Mouse (Mus musculus) lung, postnatal 0 days (tissue): ENCODE measurements at regions not wholly inside any gene's neighbourhood (a gene's known extent, or its start where the extent isn't known, plus 50 kb on each side); places are given as distances from the start of the nearest gene placed in this dataset.
"Not testable (repeated sequence)": the region's sequence is repeated elsewhere in the genome, so short reads cannot be mapped to it uniquely, and the experiment has no call there.

Experiments
- ATAC-seq: fragments of 200-750 bp; cut with Nextera tagmentation; 2 replicates; pipeline ENCODE4 v1.8.0; 2017; ENCODE audit warnings: moderate library complexity
- DNase-seq: peaks from one replicate; pipeline ENCODE4 v3.0.0-alpha.2; 2016; ENCODE audit warnings: low spot score
- H3K27ac ChIP-seq: fragments of 300-500 bp; sonication (generic); 2 replicates; pipeline ENCODE4 v1.5.1; 2014; ENCODE audit warnings: antibody characterized with exemption, mild to moderate bottlenecking, low read length, mixed read lengths
- H3K27me3 ChIP-seq: fragments of 300-500 bp; sonication (generic); replicated peaks from 2 replicates; pipeline ENCODE4 v1.6.1; 2014; ENCODE audit warnings: low read length, mixed read lengths; ENCODE audit not compliant: insufficient read depth
- H3K36me3 ChIP-seq: fragments of 300-500 bp; sonication (generic); 2 replicates; pipeline ENCODE4 v1.6.1; 2014; ENCODE audit warnings: low read length, mixed read lengths; ENCODE audit not compliant: insufficient read depth
- H3K4me1 ChIP-seq: fragments of 300-500 bp; sonication (generic); 2 replicates; pipeline ENCODE4 v1.6.1; 2014; ENCODE audit warnings: antibody characterized with exemption, low read depth, low read length, mixed read lengths; ENCODE audit not compliant: insufficient read depth
- H3K4me2 ChIP-seq: fragments of 300-500 bp; sonication (generic); replicated peaks from 2 replicates; pipeline ENCODE4 v1.6.1; 2014; ENCODE audit warnings: low read depth, mild to moderate bottlenecking, low read length, moderate library complexity, mixed read lengths
- H3K4me3 ChIP-seq: fragments of 300-500 bp; sonication (generic); 2 replicates; pipeline ENCODE4 v1.5.1; 2014; ENCODE audit warnings: low read depth, low read length
- H3K9ac ChIP-seq: fragments of 300-500 bp; sonication (generic); replicated peaks from 2 replicates; pipeline ENCODE4 v1.6.1; 2014; ENCODE audit warnings: low read depth, mild to moderate bottlenecking
- H3K9me3 ChIP-seq: fragments of 300-500 bp; sonication (generic); 2 replicates; pipeline ENCODE4 v1.6.1; 2016; ENCODE audit warnings: low read length, mixed read lengths
- CTCF ChIP-seq: IDR thresholded peaks from 2 replicates; pipeline ENCODE4 v1.5.1; 2016; ENCODE audit warnings: antibody characterized with exemption, mild to moderate bottlenecking
- EP300 ChIP-seq: IDR thresholded peaks from 2 replicates; pipeline ENCODE4 v1.6.1; 2016; ENCODE audit warnings: antibody characterized with exemption, mild to moderate bottlenecking, control low read depth
- WGBS: fragments of 180-500 bp; shearing (Covaris S2); extraction: QIAGEN DNeasy Blood & Tissue Kit; methylation state at CpG from one replicate; pipeline ENCODE4 v1.1.7; 2014; 5-methylcytosine and 5-hydroxymethylcytosine counted together

GRCm38 (mm10) chr5:77762426-77763042, 354.7 kb upstream of the Igfbp7 start:
- Histone ChIP-seq H3K9me3 (no peaks in the 10 kb centered on the region), H3K4me3 (no peak overlapping the region), H3K4me2 (no peak overlapping the region), H3K9ac (no peak overlapping the region), H3K36me3 (no peaks in the 10 kb centered on the region), H3K4me1 (no peaks in the 10 kb centered on the region), H3K27ac (no peak overlapping the region), H3K27me3 (no peaks in the 10 kb centered on the region)
- ATAC-seq: no peak
- no peak for DNase-seq
- no peak for TF ChIP-seq CTCF
- no peak for TF ChIP-seq EP300
- WGBS: 72% methylated on average over 6 of the region's 6 CpGs

- Histone ChIP-seq H3K9me3 (no peaks in the 10 kb centered on the region), H3K9ac (no peak overlapping the region), H3K4me3 (no peak overlapping the region), H3K4me2 (no peak overlapping the region), H3K36me3 (no peaks in the 10 kb centered on the region), H3K4me1 (no peaks in the 10 kb centered on the region), H3K27ac (no peak overlapping the region), H3K27me3 (no peaks in the 10 kb centered on the region)
- 83% methylated on average over 6 of the region's 6 CpGs for WGBS
- TF ChIP-seq EP300: no peak
- no peak for TF ChIP-seq CTCF
- ATAC-seq (no peak), DNase-seq (no peak)
Measured at GRCm38 (mm10) chr5:77762013-77762412, 354.2 kb upstream of the Igfbp7 start.

- TF ChIP-seq CTCF: no peak
- TF ChIP-seq EP300: no peak
- 83% methylated on average over 1 of the region's 1 CpGs for WGBS
- Histone ChIP-seq H3K4me3 (no peak overlapping the region), H3K9ac (no peak overlapping the region), H3K27ac (no peak overlapping the region), H3K9me3 (no peaks in the 10 kb centered on the region), H3K4me2 (no peak overlapping the region), H3K36me3 (no peaks in the 10 kb centered on the region), H3K27me3 (no peaks in the 10 kb centered on the region), H3K4me1 (no peaks in the 10 kb centered on the region)
- no peak for ATAC-seq
- no peak for DNase-seq
Measured at GRCm38 (mm10) chr5:77748933-77749332, 341.1 kb upstream of the Igfbp7 start.

GRCm38 (mm10) chr5:77746604-77747003, 338.8 kb upstream of the Igfbp7 start:
- ATAC-seq (no peak), DNase-seq (no peak)
- no peak overlapping the region for H3K4me2 ChIP-seq
- H3K9me3 ChIP-seq: no peaks in the 10 kb centered on the region
- TF ChIP-seq EP300 (no peak), CTCF (no peak)
- H3K27ac ChIP-seq: no peak overlapping the region
- no peaks in the 10 kb centered on the region for H3K36me3 ChIP-seq
- no peak overlapping the region for H3K9ac ChIP-seq
- H3K4me1 ChIP-seq: no peaks in the 10 kb centered on the region
- H3K27me3 ChIP-seq: no peaks in the 10 kb centered on the region
- no peak overlapping the region for H3K4me3 ChIP-seq
- WGBS: 84% methylated on average over 5 of the region's 5 CpGs

- H3K36me3 ChIP-seq: no peaks in the 10 kb centered on the region
- H3K9ac ChIP-seq: no peak overlapping the region
- no peak for DNase-seq
- H3K4me1 ChIP-seq: no peaks in the 10 kb centered on the region
- 75% methylated on average over 3 of the region's 3 CpGs for WGBS
- no peak overlapping the region for H3K4me3 ChIP-seq
- H3K27ac ChIP-seq: no peak overlapping the region
- no peaks in the 10 kb centered on the region for H3K27me3 ChIP-seq
- no peak overlapping the region for H3K4me2 ChIP-seq
- no peaks in the 10 kb centered on the region for H3K9me3 ChIP-seq
- TF ChIP-seq EP300 (no peak), CTCF (no peak)
- ATAC-seq: no peak
Measured at GRCm38 (mm10) chr5:77743467-77743866, 335.6 kb upstream of the Igfbp7 start.

- not testable (repeated sequence) for ATAC-seq, H3K4me1 ChIP-seq, H3K4me2 ChIP-seq, H3K27me3 ChIP-seq, H3K36me3 ChIP-seq, H3K9me3 ChIP-seq, DNase-seq, H3K27ac ChIP-seq, H3K9ac ChIP-seq, H3K4me3 ChIP-seq
- 73% methylated on average over 4 of the region's 4 CpGs for WGBS
Measured at GRCm38 (mm10) chr5:77730286-77730685, 322.4 kb upstream of the Igfbp7 start.

- no peaks in the 10 kb centered on the region for H3K36me3 ChIP-seq
- no peak overlapping the region for H3K27ac ChIP-seq
- no peaks in the 10 kb centered on the region for H3K27me3 ChIP-seq
- TF ChIP-seq CTCF (0 out of 2 replicates have a peak, but pooled peaks have one; percentile 28), EP300 (no peak)
- no peaks in the 10 kb centered on the region for H3K4me1 ChIP-seq
- H3K9me3 ChIP-seq: no peaks in the 10 kb centered on the region
- ATAC-seq (no peak), DNase-seq (no peak)
- H3K4me2 ChIP-seq: no peak overlapping the region
- WGBS: 62% methylated on average over 3 of the region's 3 CpGs
- H3K9ac ChIP-seq: no peak overlapping the region
- H3K4me3 ChIP-seq: no peak overlapping the region
Measured at GRCm38 (mm10) chr5:77681592-77681991, 273.8 kb upstream of the Igfbp7 start.
